Mouse (Mus musculus): ENCODE data around the gene Il2rb.

GRCm38 (mm10) chr15:78450419-78450768 lies 44.7 kb downstream of the Il2rb start:
- peak; percentile 14; the same call in 1 of the 2 replicates for TF ChIP-seq CTCF (conservative IDR thresholded peaks at IDR 0.05; ENCODE audit: low read length)
- no peak for TF ChIP-seq POU5F1 (IDR thresholded peaks at IDR 0.05; ENCODE audit: borderline replicate concordance, low read length)

Measured in E14TG2a.4 (cell line).